Mouse (Mus musculus) CH12.LX (cell line): ENCODE measurements around the gene Cpt1a.

Experiments used
- CTCF ChIP-seq, 2 experiments: IDR thresholded peaks in 1 of 2; conservative IDR thresholded peaks in 1 of 2; 2 replicates each; pipeline ENCODE4 v1.5.1; 2011 to 2012; ENCODE audit warnings: low read depth in 2 of 2, low read length in 2 of 2, improper control_type of control experiment in 1 of 2, inconsistent platforms in 1 of 2, mild to moderate bottlenecking in 1 of 2, moderate library complexity in 1 of 2
- E2F4 ChIP-seq: IDR thresholded peaks from 2 replicates; pipeline ENCODE4 v1.6.1; 2011; ENCODE audit warnings: low read depth, low read length, improper control_type of control experiment; ENCODE audit not compliant: insufficient replicate concordance
- ELF1 ChIP-seq: IDR thresholded peaks from 2 replicates; pipeline ENCODE4 v1.6.1; 2014; ENCODE audit warnings: low read depth, mild to moderate bottlenecking, inconsistent platforms, low read length, improper control_type of control experiment
- MAFK ChIP-seq: IDR thresholded peaks from 2 replicates; pipeline ENCODE4 v1.6.1; 2011; ENCODE audit warnings: low read length, improper control_type of control experiment; ENCODE audit not compliant: insufficient replicate concordance
- NRF1 ChIP-seq: IDR thresholded peaks from 2 replicates; pipeline ENCODE4 v1.6.1; 2014; ENCODE audit warnings: low read depth, mild to moderate bottlenecking, inconsistent platforms, low read length, improper control_type of control experiment, moderate library complexity
- POLR2A ChIP-seq: IDR thresholded peaks from 2 replicates; pipeline ENCODE4 v1.6.1; 2011; ENCODE audit warnings: low read depth, mild to moderate bottlenecking, improper control_type of control experiment, low read length
- SIN3A ChIP-seq: IDR thresholded peaks from 2 replicates; pipeline ENCODE4 v1.6.1; 2012; ENCODE audit warnings: low read length, improper control_type of control experiment, inconsistent platforms
- SMC3 ChIP-seq: IDR thresholded peaks from 2 replicates; pipeline ENCODE4 v1.6.1; 2011; ENCODE audit warnings: low read depth, low read length, improper control_type of control experiment
- TBP ChIP-seq: conservative IDR thresholded peaks from 2 replicates; pipeline ENCODE4 v1.6.1; 2011; ENCODE audit warnings: low read depth, low read length, improper control_type of control experiment
- TCF12 ChIP-seq: IDR thresholded peaks from 2 replicates; pipeline ENCODE4 v1.6.1; 2014; ENCODE audit warnings: low read depth, mild to moderate bottlenecking, inconsistent platforms, low read length, improper control_type of control experiment
- UBTF ChIP-seq: IDR thresholded peaks from 2 replicates; pipeline ENCODE4 v1.6.1; 2012; ENCODE audit warnings: low read depth, mild to moderate bottlenecking, inconsistent platforms, low read length, improper control_type of control experiment, moderate library complexity
- ZC3H11A ChIP-seq: IDR thresholded peaks from 2 replicates; pipeline ENCODE4 v1.6.1; 2012; ENCODE audit warnings: low read depth, mild to moderate bottlenecking, inconsistent platforms, low read length, improper control_type of control experiment
- ZMIZ1 ChIP-seq: IDR thresholded peaks from 2 replicates; pipeline ENCODE4 v1.6.1; 2012; ENCODE audit warnings: low read depth, mild to moderate bottlenecking, inconsistent platforms, low read length, improper control_type of control experiment
- ZNF384 ChIP-seq: IDR thresholded peaks from 2 replicates; pipeline ENCODE4 v1.6.1; 2012; ENCODE audit warnings: low read depth, low read length, improper control_type of control experiment, inconsistent platforms

- peak; percentile 23 to 68; a peak in 2 of 4 replicates for TF ChIP-seq CTCF (conservative IDR thresholded peaks at IDR 0.05 in 1 of 2, IDR thresholded peaks at IDR 0.05 in 1 of 2; ENCODE audit: low read depth in 2 of 2, low read length in 2 of 2)
- TF ChIP-seq ZNF384, result no peak
- no peak for TF ChIP-seq POLR2A
- TF ChIP-seq NRF1, result no peak
- no peak for TF ChIP-seq ZC3H11A
- no peak for TF ChIP-seq MAFK
- no peak for TF ChIP-seq TCF12
- no peak for TF ChIP-seq ZMIZ1
- no peak for TF ChIP-seq ELF1
- no peak for TF ChIP-seq TBP
- TF ChIP-seq SIN3A, result no peak
- TF ChIP-seq SMC3, result peak; percentile 51
- no peak for TF ChIP-seq UBTF
- no peak for TF ChIP-seq E2F4
Observed at GRCm38 (mm10) chr19:3320801-3321200, 1.3 kb upstream of the Cpt1a start.
